Comparison of ENCODE assay signal across 15 mouse cellular contexts in the genomic region with DNA sequence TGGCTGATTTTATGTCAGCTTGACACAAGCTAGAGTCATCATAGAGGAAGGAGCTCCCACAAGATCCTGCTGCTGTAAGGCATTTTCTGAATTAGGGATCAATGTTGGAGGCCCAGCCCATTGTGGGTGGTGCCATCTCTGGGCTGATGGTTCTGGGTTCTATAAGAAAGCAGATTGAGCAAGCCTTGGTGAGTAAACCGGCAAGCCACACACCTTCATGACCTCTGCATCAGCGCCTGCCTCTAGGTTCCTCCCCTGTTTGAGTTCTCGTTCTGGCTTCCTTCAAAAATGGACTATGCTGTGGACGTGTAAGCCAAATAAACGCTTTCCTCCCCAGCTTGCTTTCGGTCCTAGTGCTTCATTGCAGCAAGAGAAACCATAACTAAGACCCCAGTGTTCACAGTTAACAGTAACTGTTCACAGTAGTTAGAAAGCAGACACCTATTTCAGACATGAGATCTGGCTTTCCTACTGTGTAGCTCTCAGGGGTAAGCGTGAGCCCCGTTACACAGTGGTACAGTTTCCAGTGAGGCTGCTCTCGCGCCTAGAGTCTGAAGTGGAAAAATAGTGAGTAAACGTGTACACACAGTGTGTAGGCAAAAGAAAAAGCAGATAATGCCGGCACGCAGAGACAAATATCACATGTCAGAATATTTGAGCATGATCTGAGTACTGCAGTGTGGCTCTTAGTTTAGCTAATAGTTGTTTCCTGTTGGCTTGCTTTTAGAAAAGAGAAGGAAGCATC. TPM values are rescaled to one million over a fixed set of nuclear protein-coding genes. Genes with fewer than 3 reads are reported as not detected.
DNase-seq lines count a peak whose midpoint lies in the region; ATAC-seq and TF ChIP-seq lines count a peak whose summit lies in the region.
"Had no signal": no experiment of that assay in that cellular context is flagged by ENCODE, and none has a peak within 500 bp of the region (broad histone marks: within the 10 kb centered on the region; RNA-seq: fewer than 3 reads in every experiment).

No protein-coding gene starts in this region.

- no peak for TF ChIP-seq CTCF in CH12.LX (conservative IDR thresholded peaks at IDR 0.05 in 1 of 2, IDR thresholded peaks at IDR 0.05 in 1 of 2; ENCODE audit: low read depth in 2 of 2, low read length in 2 of 2)

- H3K4me2 ChIP-seq in CH12.LX (ENCODE audit: insufficient read depth, low read depth, poor library complexity, severe bottlenecking) = peak overlapping the region; percentile 72
- H3K4me2 ChIP-seq: lung, embryonic 14.5 days; midbrain, embryonic 12.5 days; neural tube, embryonic 12.5 days had no signal

- TF ChIP-seq EP300 in CH12.LX (IDR thresholded peaks at IDR 0.05; ENCODE audit: low read length) = no peak

- DNase-seq in B cell, adult 2 months = peak; percentile 48
- DNase-seq in CH12.LX (ENCODE audit: extremely low read depth) = peak; percentile 6
- no peak for DNase-seq in left cerebral cortex, adult 9 months (ENCODE audit: low spot score in 2 of 2)
- DNase-seq in thymus, postnatal 0 days (ENCODE audit: low spot score) = no peak
- DNase-seq in ovary, postnatal 10 days (ENCODE audit: low spot score) = no peak
- DNase-seq: adrenal gland, adult 8-10 months; cerebellum, adult 11-12 months; lung, embryonic 14.5 days had no signal

- peak overlapping the region; percentile 57 for H3K27ac ChIP-seq in CH12.LX (ENCODE audit: insufficient read depth, low read depth)
- H3K27ac ChIP-seq: hindbrain, postnatal 0 days; kidney, postnatal 0 days; left cerebral cortex, adult 2 months; midbrain, embryonic 12.5 days; neural tube, embryonic 12.5 days had no signal

- peak; percentile 13 for ATAC-seq in granulocyte monocyte progenitor cell, adult 5-6 weeks (replicated peaks; ENCODE audit: poor library complexity, severe bottlenecking)
- ATAC-seq: hindbrain, postnatal 0 days had no signal

- peaks cover 3 to 45% of the 10 kb centered on the region in 2 experiments; a peak in 2 of 4 replicates for H3K4me1 ChIP-seq in CH12.LX (ENCODE audit: control insufficient read depth in 1 of 2, insufficient read depth in 2 of 2)
- H3K4me1 ChIP-seq in megakaryocyte, embryonic 14.5 days = peaks cover 68% of the 10 kb centered on the region

- peak overlapping the region; percentile 24; the same call in 1 of the 2 replicates for H3K9ac ChIP-seq in CH12.LX (ENCODE audit: insufficient read depth, low read depth)
- H3K9ac ChIP-seq: lung, embryonic 14.5 days; midbrain, embryonic 12.5 days; neural tube, embryonic 12.5 days had no signal

- no peak for TF ChIP-seq POLR2A in CH12.LX (IDR thresholded peaks at IDR 0.05; ENCODE audit: low read depth, low read length)

- dilution Hi-C loops in CH12.LX (cut with MboI; ENCODE audit: extremely low pct_ligation_motif_present, extremely low pct_unique_long_range_greater_than_20kb, low sequenced_read_pairs) = no loop called here

- in situ Hi-C loops in CH12.LX (cut with MboI; ENCODE audit: low pct_ligation_motif_present, low pct_unique_long_range_greater_than_20kb, low sequenced_read_pairs) = no loop called here

- peaks cover 15% of the 10 kb centered on the region; the same call in 1 of the 2 replicates for H3K79me2 ChIP-seq in CH12.LX (replicated peaks; ENCODE audit: control insufficient read depth, extremely low read depth, insufficient read depth, poor library complexity, severe bottlenecking)

- no peaks in the 10 kb centered on the region for H3K27me3 ChIP-seq in CH12.LX (replicated peaks)
- H3K27me3 ChIP-seq in megakaryocyte, embryonic 14.5 days (replicated peaks) = no peaks in the 10 kb centered on the region
- H3K27me3 ChIP-seq: midbrain, embryonic 12.5 days; neural tube, embryonic 12.5 days had no signal

- H3K36me3 ChIP-seq in CH12.LX (replicated peaks in 1 of 2; ENCODE audit: control insufficient read depth in 1 of 2, insufficient read depth in 1 of 2, low read length in 1 of 2) = peaks cover 0 to 41% of the 10 kb centered on the region in 2 experiments
- peaks cover 54% of the 10 kb centered on the region for H3K36me3 ChIP-seq in megakaryocyte, embryonic 14.5 days (replicated peaks; ENCODE audit: low read length)

- no peak for TF ChIP-seq RAD21 in CH12.LX (IDR thresholded peaks at IDR 0.05; ENCODE audit: low read depth, low read length)

- peak overlapping the region; percentile 4 to 26 (median 17) for H3K4me3 ChIP-seq in CH12.LX (replicated peaks in 1 of 3; ENCODE audit: low read depth in 2 of 3, low read length in 2 of 3, poor library complexity in 1 of 3)
- H3K4me3 ChIP-seq in megakaryocyte, embryonic 14.5 days (replicated peaks) = peak overlapping the region; percentile 86
- H3K4me3 ChIP-seq: left cerebral cortex, adult 2 months; midbrain, embryonic 12.5 days; neural tube, embryonic 12.5 days had no signal

- no peaks in the 10 kb centered on the region for H3K9me3 ChIP-seq in CH12.LX (replicated peaks; ENCODE audit: low read length)
- no peaks in the 10 kb centered on the region for H3K9me3 ChIP-seq in megakaryocyte, embryonic 14.5 days
- H3K9me3 ChIP-seq: midbrain, embryonic 12.5 days; neural tube, embryonic 12.5 days had no signal

TF ChIP-seq in CH12.LX, 34 proteins besides CTCF, POLR2A, EP300 and RAD21:
- TF ChIP-seq NRF1 (IDR thresholded peaks at IDR 0.05; ENCODE audit: low read depth, low read length) (no peak), TBP (conservative IDR thresholded peaks at IDR 0.05; ENCODE audit: low read depth, low read length) (0 out of 2 replicates have a peak, but pooled peaks have one; percentile 42)

RNA-seq across cellular contexts. Expression of gene Rab3gap2, which starts 4.1 kb away (rescaled TPM):
- 24.0 and 24.7 TPM in 2 replicates for total RNA-seq in CH12.LX (2012; rRNA removed)
- total RNA-seq in CH12.LX (2014; rRNA removed) = 22.1 and 22.7 TPM in 2 replicates
- 34.5 and 39.1 TPM in 2 replicates for polyA plus RNA-seq in CH12.LX (2012; ENCODE audit: insufficient read length, low read depth)
- total RNA-seq in granulocyte monocyte progenitor cell, adult 5-6 weeks (2014; fragmentation: Nextera tagmentation) = 51.7 and 54.4 TPM in 2 replicates
- total RNA-seq in granulocyte monocyte progenitor cell, adult 5-6 weeks (2017) = 58.0 and 59.6 TPM in 2 replicates
- 11.3 and 15.4 TPM in 2 replicates for polyA plus RNA-seq in megakaryocyte, embryonic 14.5 days (2012; ENCODE audit: insufficient read depth, low replicate concordance)
- polyA plus RNA-seq in thymus, postnatal 0 days (2015; fragmentation: Nextera tagmentation; extraction: Ambion mirVana) = 16.2 and 16.8 TPM in 2 replicates

Comparison
In these comparisons a context has a peak if more than half of its experiments do, and no peak if none do; other contexts are left out.
1. DNase-seq: peak in B cell, adult 2 months (2 of 2) and CH12.LX (single experiment); none in left cerebral cortex, adult 9 months (0 of 2), thymus, postnatal 0 days (single experiment) and ovary, postnatal 10 days (single experiment).